Mouse (Mus musculus) cerebellum, adult 9-11 months (tissue): ENCODE results near the gene Atp5d.
"Not testable (repeated sequence)": the region's sequence is repeated elsewhere in the genome, so short reads cannot be mapped to it uniquely, and the experiment has no call there.

Source experiments
- DNase-seq: peaks from one replicate; pipeline ENCODE4 v3.0.0; 2022

Gene Atp5d

DNA sequence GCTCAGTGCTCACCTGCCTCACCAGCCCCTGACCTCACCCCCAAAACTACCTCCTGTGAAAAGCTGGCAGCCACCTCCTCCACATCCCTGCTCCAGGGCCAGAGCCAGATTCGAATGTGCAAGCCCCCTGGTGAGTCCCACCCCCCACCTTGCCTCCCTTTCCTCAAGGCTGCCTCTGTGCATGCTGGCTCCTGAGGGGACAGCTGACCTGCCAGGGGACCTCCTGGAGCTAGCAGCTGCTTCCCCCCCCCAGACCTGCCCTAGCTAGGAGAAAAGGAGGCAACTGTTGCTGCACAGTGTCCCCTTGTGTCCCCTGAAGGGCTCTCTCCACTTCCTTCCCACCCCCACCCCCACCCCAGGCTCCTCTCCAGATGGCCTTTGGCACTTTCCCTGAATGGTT lies 16.8 kb downstream of the Atp5d start:
- no peak for DNase-seq

DNA sequence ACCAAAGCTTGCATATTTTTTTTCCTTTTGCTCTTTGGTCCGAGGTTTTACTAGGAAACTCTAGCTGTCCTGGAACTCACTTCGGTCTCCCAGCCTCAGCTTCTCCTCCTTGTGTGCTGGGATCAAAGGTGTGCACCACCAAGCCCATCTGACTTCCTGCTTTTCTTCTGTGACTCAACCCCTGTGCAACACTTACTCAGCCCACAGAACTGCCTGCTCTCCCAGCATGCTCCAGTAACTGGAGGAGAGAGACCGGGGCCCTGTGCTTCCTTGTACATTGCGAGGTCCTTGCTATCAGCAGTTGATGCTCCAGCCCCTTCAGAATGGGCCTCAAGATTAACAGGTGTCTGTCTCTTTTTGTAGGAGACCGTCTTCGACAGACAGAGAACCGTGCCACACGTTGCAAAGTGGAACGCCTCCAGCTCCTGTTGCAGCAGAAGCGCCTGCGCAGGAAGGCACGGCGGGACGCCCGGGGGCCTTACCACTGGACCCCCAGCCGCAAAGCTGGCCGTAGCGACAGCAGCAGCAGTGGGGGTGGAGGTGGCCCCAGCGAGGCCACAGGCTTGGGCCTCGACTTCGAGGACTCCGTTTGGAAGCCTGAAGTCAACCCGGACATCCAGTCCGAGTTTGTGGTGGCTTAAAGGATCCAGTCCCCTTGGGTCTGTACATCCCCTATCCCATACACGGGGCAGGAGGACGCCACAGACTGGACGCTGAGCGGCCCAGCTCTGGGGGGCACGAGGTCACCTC lies 17.7 kb downstream of the Atp5d start:
- DNase-seq = no peak

DNA sequence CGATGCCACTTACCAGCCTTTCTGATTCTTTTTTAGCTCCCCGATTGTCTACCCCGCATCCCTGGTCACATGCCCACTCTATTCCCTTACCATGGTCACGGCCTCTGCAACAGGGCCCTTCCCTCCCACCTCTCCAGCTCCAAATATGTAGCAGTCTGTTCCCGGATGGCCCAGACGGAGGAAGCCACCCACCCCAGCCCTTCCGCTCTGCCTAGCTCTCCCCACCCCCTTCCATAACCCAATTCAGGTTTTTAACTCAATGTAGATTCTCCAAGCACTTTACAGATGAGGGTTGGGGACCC lies 18.3 kb downstream of the Atp5d start:
- DNase-seq = no peak

DNA sequence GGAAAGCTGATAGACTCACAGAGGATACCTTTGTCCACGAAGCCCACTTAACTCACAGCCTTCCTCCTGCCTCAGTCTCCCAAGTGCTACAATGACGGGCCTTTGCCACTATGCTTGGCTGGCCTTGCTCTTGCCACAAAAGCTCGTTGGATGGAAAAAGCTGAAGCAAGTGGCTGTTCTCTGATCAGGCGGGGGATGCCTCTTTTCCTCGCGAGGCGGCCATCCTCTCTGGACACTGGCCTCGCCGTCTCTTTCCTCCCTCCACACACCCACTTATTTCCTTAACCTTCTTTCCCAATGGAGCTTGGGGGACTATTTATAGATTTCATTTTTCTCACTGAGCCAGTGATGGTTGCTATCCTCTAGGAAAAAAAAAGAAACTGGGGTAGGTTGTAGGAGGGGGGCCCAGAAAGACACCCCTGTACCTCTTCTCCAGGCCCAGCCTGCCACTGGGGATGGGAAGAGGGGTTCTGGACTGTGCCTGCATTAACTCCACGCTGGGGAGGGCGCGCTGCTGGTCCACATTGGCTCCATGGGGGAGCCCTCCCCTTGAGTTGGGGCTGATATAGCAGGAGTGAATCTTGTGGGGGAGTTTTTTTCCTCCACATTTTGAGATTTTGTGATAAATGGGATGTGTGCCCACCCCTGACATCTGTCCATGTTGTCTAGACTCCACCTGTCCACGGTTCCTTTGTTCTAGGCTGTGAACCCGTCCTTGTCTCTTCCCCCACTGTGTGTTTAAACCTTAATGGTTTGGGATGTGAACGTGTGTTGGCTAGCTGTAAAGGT lies 18.9 kb downstream of the Atp5d start:
- DNase-seq = no peak

DNA sequence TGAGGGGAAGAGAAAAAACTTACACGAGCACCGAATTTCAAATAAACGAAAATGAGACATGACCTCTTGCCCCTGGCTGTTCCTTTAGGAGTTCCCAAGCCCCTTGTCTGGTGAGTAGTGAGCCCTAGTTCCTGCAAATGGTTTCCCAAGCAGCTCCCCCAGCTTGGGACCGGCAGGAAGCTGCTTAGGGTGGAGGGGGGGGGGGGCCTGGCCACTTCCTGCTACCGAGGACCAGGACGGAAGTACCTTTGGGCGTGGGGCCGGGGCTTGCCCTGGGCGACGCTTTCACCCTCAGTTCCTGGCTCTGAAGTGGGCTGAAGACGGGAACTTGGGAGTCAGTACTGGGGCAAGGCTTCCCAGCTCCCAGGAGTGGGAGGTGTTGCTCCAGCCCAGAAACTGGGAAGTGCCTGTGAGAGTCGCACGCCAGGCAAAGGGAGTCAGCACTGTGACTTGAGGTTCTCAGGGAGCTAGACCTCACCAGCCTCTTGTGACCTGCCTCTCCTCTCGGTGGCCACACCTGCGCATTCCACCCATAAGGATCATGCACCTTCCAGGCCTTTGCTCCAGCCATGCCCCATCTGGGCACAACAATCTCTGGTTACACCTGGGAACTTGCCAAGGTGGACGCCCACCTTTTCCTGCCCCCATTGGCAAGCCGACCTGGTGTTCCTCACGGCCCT lies 20.0 kb downstream of the Atp5d start:
- DNase-seq = peak; percentile 73

DNA sequence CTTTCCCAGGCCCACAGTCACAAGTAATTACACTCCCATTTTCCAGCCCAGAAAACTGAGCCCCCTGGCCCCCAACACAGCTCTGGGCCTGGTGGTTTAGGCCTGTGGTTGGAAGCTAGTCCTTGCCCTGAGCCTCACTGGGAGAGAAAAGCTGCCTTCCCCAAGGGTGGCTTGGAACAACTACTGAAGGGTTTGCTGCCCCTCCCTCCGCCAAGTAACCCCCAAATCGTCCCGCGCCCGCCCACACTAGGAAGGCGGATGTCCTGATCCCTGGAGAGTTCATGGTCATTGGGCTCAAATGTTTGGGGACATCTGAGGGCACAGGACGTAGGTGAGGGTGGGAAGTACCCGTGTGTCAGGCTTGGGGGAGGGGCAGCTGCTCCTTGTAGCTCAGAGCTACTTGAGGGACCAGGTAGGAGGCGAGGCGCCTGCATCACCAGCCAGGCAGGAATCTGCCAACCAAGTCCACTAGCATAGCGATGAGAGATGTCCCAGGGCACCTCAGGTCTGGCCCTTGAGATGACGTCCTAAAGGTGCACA lies 20.7 kb downstream of the Atp5d start:
- DNase-seq = peak; percentile 84

DNA sequence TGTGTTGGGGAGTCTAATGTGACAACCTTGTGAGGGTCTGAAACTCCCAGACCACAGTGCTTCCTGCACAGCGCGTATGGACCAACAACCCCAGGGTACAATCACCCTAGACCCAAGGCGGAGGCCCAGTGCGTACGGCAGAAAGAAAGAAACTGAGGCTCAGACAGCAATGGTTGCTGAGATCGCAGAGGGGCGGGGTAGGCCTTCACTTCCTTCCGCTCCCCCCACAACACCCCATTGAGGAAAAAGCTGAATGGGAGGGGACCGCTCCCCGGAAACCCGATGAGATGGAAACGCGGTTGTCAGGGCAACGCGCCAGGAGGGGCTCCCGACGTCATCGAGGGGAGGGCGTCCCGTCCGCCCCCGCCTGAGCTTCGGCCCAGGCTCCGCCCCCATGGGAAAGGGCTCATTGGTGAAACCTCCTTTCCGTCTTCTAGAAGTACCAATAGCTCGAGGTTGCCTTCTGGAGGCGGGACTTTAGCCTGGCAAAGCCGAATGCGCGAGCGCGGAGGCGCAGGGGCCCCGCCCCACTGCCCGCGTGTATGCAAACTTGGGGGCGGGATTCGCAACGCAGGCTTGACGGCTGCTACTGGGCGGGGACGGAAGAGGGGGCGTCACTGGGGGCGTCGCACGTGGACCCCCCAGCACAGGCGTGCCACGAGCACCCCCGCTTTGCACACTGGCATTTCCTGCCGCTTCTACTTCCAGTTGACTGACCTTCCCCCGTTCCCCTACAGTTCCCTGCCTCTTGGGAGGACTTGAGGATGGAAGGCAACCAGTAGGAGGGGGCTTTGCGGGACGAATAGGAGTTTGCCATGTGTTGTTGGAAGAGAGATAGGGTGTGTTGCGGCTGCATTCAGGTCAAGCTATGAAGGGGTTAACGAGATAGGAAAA lies 21.4 kb downstream of the Atp5d start:
- peak; percentile 99 for DNase-seq

DNA sequence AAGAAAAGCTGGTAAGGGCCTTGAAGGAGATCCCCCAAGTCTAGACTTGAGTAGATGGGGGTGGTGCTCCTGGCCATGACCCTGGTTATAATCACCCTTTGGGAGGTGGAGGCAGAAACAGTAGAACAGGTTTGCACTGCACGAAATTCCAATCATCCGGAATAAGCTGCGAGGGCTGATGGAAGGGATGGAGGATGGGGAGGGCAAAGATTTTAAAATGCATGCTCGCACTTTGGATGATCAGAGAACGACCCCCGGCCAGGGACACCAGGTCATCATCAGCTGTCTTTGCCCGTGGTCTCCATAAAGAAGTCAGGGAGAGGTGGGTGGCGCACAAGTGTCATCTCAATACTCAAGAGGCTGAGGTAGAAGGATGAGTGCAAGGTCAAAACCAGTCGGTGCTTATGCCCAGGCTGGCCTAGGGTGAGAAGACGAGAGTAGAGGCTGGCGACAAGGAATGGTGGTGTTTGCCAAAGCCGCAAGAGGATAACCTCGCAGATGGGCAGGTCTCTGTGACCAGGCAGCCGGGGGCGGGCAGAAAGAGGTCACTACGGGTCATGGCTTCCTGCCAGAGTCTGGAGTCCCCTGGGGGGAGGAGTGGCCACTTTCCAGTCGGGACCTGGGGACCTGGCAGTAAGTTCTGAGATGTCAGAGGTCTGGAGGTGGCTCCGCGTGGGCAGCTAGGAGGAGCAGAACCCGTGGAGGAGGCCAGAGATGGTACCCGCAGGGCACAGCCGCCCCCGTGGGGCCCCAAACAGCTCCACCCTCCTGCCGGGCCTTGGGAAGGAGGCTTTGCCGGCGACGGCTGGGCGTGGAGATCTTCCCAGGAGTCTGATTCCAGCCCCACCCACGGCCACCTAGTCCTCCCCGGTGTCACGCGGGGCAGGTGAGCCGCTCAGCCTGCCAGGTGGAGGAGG lies 22.3 kb downstream of the Atp5d start:
- peak; percentile 88 for DNase-seq

DNA sequence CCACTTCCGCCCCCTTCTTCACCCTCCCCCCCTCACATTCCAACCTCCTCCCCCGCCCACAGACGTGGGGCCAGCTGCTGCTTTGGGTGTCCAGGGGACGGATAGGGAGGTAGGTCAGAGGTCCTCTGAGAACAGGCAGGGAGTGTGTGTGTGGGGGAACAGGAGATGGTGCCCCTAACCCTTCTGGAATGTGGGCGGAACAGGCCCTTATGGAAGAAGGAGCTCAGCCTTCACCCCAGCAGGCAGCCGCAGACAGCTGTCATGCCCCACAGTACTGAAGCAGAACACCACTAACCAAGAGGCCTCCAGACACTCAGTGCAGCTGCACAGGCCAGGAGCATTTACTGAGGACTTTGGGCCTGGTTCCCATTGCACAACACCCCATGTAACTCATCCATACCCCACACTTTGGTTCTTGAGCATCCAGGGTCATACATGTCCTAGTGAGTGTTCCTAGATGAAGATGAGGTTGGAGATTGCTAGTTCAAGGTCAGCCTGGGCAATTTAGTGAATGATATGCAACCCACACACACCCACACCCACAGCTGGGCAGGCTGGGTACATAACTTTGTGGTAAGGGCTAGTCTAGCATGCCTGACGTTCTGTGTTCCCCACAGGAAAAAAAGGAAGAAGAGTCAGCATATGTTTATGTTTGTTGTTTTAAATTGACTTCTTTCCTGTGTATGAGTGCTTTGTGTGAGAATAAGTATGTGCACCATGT lies 23.2 kb downstream of the Atp5d start:
- DNase-seq = peak; percentile 73

DNA sequence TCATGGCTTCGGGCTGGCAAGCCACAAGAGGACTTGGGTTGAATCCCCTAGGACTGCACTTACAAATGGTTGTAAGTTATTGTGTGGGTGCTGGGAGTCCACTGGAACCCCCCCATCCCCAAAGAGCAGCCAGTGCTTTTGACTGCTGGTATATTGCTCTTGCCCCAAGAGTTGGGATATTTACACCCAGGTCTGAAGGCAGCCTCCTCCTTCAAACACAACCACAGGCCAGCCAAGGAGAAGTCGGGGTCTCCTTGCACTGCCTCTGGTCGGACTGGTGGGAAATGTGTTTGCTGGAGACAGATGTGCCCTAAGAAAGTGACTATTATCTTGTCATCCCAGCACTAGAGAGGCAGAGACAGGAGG lies 23.8 kb downstream of the Atp5d start:
- DNase-seq = no peak

DNA sequence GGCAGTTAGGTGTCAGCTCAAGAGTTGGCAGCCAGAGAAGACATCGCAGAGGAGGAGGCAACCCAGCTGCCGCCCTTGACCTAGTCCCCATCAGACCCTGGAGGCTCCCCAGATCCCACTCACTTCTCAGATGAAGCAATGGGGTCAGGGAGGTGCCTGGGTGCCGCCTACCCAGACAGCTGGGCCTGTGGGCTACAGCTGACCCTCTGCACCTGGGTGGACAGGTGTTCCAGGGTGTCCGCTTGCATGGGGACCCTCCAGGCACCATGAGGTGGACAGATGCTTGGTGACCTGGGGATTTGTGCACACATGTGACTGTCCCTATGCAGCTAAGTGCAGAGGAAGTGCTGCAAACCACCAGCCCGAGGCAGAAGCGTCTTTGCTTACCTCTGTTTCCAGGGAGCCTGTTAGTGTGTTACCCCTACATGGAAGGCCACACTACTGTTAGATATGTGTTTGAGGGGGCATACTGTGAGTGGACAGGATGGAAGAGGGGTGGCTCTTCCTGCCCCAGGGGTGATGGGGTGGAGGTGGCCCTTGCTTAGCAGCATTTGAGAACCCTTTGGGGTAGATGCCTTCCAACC lies 24.4 kb downstream of the Atp5d start:
- DNase-seq = no peak

DNA sequence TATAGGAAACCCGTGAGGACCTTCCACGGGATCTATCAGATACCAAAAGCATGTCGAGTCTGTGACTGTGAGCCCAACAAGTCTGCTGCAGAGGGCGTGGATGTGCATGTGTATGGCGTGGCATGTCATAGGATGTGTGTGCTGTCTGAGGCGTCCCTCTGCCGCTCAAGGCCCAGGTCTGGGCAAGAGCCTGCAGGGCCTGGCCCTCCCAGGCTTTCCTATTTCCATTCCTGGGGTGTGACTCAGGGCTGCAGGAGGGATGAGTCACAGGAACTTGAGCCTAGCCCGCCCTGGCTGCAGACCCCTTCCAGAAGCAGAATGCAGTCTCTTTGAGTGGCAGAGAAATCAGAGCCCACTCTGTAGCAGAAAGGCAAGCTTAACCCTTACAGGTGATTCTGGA lies 25.3 kb downstream of the Atp5d start:
- DNase-seq = no peak

DNA sequence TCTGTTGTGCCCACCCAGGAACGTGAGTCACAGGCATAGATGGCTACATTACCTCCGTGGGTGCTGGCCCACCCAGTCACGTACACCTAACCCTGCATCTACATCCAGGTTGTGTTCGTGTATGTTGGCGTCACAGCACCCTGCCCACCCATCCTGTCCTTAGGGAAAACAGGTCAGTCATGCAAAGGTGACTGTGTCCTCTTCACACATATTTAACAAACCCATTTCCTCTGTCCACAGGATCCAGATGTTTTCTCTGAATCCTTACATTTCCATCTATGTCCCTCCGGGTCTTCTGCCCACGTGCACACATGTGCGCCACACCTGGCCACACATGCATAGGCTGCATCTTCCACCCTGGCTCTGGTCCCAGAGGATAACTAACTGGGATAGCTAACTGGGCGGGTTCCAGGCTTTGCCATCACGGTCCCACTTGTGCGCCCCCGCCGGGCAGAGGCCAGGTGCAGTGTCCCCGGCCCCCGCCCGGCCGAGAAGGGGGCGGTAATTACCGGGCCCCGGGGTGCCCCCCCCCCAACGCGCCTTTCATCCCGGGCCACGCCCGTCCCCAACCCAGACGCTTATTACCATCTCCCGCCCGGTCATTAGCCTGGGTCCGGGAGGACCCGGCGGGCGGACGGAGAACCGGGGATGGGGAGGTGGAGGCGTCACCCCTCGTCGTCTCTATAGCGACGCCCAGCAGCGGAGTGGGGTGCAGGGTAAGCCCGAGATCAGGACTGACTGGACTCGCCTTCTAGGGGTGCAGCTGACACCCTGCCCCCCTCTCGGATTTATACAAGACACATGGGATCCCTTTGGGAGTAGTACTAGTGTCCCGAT lies 25.9 kb downstream of the Atp5d start:
- DNase-seq = peak; percentile 83

DNA sequence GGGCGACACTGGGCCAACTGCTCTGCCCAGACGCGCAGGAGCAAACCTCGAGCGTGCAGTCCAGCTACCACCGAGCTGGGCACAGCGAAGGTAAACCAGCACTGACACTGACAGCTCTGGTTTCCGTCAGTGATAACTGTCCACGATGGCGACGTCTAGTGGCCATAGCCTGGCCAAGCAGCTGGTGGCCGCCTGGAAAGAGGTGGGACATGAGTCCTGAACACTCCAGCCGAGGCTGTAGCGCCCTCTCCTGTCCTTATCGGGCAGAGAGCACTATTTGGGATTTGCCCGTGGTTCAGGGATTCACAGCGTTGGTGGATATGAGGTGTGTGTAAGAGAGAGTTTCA lies 26.5 kb downstream of the Atp5d start:
- DNase-seq = peak; percentile 98

DNA sequence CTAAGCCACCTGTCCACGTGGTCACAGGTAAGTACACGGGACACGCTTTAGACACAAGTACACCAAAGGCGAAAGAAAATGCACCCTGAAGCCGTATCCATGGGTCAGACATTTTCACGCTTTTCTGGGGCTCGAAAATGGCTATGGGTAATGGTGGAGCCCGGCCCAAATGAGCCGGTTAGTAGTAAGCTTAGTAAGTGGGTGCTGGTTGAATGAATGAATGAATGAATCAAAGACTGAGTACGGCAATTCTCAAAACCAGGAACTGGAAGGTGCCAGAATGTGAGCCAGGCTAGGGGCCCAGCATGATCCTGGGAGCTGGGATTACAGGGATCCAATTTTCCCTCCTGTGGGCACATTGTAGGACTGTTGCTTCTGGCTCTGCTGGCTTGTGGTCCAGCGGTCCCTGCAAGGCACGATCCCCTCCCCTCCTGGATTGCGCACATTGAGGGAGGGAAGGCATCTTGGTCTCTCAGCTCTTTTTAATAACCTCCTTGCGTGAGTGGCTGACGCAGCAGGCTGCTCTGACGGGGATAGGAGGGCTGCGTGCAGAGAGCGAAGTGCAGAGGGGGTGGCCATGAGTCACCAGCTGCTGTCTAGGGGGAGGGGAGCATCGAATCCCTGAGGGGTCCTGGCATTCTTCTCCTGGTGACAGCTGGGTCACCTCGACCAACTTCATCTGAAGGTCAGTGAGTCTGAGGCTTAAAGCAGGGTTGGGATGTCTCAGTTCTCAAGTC lies 27.1 kb downstream of the Atp5d start, which contains the start of gene Cirbp:
Gene Cirbp (plus strand): TSS at position 594 of the 737 bp plus-strand sequence.
- peak; percentile 80 for DNase-seq

DNA sequence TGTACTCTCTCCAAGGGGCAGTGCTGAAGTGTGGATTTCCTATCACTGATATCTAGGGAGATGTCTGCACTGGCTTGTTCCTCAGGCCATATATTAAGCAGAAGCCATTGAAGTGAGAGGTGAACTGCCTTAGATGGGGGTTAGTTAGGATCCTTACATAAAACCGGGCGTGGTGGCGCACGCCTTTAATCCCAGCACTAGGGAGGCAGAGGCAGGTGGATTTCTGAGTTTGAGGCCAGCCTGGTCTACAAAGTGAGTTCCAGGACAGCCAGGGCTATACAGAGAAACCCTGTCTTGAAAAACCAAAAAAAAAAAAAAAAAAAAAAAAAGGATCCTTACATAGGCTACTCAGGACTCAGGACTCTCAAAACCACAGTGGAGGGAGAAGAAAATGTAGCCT lies 27.7 kb downstream of the Atp5d start:
- DNase-seq = not testable (repeated sequence)

DNA sequence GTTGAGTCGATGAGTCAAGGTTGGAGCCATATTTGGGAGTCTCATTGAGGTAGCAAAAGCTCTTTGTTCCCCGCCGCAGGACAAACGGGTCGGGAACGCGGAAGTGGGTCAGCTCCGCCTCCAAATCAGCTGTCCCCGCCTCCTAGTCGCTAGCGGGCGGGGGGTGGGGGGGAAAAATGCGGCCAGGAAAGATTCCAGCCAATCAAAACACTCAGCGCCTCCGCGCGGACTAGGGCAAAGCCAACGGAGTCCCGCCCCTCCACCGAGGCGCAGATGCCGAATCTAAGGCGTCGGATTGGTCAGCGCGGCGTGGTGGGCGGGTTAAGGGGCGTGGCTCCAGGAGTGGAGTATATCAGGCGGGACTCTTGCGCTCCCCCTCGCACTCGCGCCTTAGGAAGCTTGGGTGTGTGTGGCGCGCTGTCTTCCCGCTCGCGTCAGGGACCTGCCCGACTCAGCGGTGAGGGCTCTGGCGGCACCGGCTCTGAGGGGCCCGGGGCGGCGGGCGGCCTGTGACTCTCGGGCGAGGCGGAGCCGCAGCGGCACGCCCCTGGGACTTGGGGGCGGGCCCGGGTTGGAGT lies 29.1 kb downstream of the Atp5d start:
- DNase-seq = peak; percentile 99

DNA sequence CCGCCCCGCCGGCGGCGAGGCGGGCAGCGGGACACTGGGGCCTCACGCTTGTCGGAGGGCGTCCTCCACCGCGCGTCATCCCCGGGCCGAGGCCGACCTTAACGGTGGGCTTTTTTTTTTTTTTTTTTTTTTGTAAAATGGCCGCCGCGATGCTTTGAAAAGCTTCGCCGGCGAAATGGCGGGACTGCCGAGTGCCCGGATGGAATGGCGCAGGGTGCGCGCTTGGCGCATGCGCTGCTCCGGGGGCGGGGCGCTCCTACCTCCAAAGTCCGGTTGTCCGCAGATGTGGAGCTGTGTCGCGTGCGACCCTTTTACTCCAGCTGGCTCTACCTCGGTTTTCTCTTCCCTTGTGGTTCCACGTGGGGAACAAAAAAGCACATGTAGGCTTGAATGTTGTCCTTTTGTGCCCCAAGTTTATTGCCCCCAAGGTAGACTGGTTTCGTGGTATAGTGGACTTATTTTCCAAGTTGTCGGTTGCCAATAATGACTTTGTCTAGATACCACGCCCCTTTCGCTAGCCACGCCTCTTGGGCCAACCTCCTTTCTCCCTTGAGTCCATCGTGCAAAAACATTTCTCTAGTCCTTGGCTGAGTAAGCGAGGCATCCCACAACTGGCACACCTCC lies 29.7 kb downstream of the Atp5d start:
- peak; percentile 94 for DNase-seq
